Mouse (Mus musculus) stomach, postnatal 0 days (tissue): ENCODE measurements around the gene Hoxa10. TPM values are rescaled to one million over a fixed set of nuclear protein-coding genes. Genes with fewer than 3 reads are reported as not detected.

Experiments used
- ATAC-seq: fragments of 200-750 bp; cut with Nextera tagmentation; 2 replicates; pipeline ENCODE4 v1.8.0; 2017; ENCODE audit not compliant: low FRiP score, low TSS enrichment
- DNase-seq: peaks from one replicate; pipeline ENCODE4 v3.0.0-alpha.2; 2016; ENCODE audit warnings: low spot score
- H3K27ac ChIP-seq: fragments of 300-500 bp; sonication (generic); replicated peaks from 2 replicates; pipeline ENCODE4 v1.5.1; 2014; ENCODE audit warnings: mild to moderate bottlenecking, control low read depth
- H3K27me3 ChIP-seq: fragments of 300-500 bp; sonication (generic); 2 replicates; pipeline ENCODE4 v1.6.1; 2014; ENCODE audit warnings: low read length; ENCODE audit not compliant: control insufficient read depth, insufficient read depth
- H3K36me3 ChIP-seq: fragments of 300-500 bp; sonication (generic); 2 replicates; pipeline ENCODE4 v1.6.1; 2014; ENCODE audit warnings: low read length, mixed read lengths; ENCODE audit not compliant: control insufficient read depth, insufficient read depth
- H3K4me1 ChIP-seq: fragments of 300-500 bp; sonication (generic); replicated peaks from 2 replicates; pipeline ENCODE4 v1.6.1; 2014; ENCODE audit warnings: antibody characterized with exemption; ENCODE audit not compliant: control insufficient read depth, insufficient read depth
- H3K4me2 ChIP-seq: fragments of 300-500 bp; sonication (generic); replicated peaks from 2 replicates; pipeline ENCODE4 v1.6.1; 2014; ENCODE audit warnings: low read depth, mild to moderate bottlenecking, control low read depth, moderate library complexity
- H3K4me3 ChIP-seq: fragments of 300-500 bp; sonication (generic); 2 replicates; pipeline ENCODE4 v1.5.1; 2014; ENCODE audit warnings: low read depth, low read length, control low read depth
- H3K9ac ChIP-seq: fragments of 300-500 bp; sonication (generic); 2 replicates; pipeline ENCODE4 v1.6.1; 2014; ENCODE audit warnings: mild to moderate bottlenecking, low read length, control low read depth, mixed read lengths
- H3K9me3 ChIP-seq: fragments of 300-500 bp; sonication (generic); 2 replicates; pipeline ENCODE4 v1.6.1; 2016; ENCODE audit warnings: low read length; ENCODE audit not compliant: control insufficient read depth
- CTCF ChIP-seq: IDR thresholded peaks from 2 replicates; pipeline ENCODE4 v1.5.1; 2016; ENCODE audit warnings: antibody characterized with exemption, low read depth, mild to moderate bottlenecking, moderate library complexity
- EP300 ChIP-seq: optimal IDR thresholded peaks from 2 replicates; pipeline ENCODE3; 2016; ENCODE audit warnings: antibody characterized with exemption
- WGBS: fragments of 180-500 bp; shearing (Covaris S2); extraction: QIAGEN DNeasy Blood & Tissue Kit; methylation state at CpG from one replicate; pipeline ENCODE4 v1.1.7; 2014; 5-methylcytosine and 5-hydroxymethylcytosine counted together
- polyA plus RNA-seq: library from polyadenylated mRNA; unstranded; fragments of >200 nt; fragmentation: Nextera tagmentation; extraction: Ambion mirVana; gene quantifications from 2 replicates; pipeline ENCODE4 v1.2.1, GENCODE M21; 2015

Hoxa10 gene
- polyA plus RNA-seq, 1 experiment from 2014 or later: not detected

DNA sequence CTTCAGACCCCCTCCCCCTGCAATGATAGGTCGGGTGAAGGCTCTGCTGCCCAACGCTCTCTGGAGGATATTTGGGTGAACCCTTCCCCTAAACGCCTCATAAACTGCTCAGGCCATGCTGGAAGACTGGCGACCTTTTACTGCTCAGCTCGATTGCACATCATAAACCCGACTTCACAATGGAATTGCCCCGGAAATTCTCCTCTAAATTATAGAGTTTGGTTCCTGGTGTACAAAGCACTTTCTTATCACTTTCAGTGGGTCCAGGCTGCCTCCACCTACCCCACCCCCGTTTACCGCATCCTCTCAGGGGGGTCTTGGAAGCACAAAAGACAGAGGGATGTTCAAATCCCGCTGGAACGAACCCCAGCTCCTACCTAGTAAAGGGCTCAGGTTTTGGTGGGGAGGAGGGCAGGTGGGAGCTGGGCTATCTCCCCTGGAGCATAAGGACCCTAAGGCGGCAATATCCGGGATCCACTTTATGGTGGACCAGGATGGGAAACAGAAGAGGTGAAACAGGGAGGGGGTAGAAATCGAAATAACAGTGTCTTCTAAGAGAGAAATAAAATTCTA lies 21.9 kb downstream of the Hoxa10 start:
- no peak overlapping the region for H3K27ac ChIP-seq
- H3K9me3 ChIP-seq: no peaks in the 10 kb centered on the region
- ATAC-seq: no peak
- H3K36me3 ChIP-seq: no peaks in the 10 kb centered on the region
- TF ChIP-seq CTCF (no peak), EP300 (no peak)
- H3K4me3 ChIP-seq: no peak overlapping the region
- peak overlapping the region; percentile 36; the same call in 1 of the 2 replicates for H3K4me2 ChIP-seq
- H3K4me1 ChIP-seq: no peaks in the 10 kb centered on the region
- peaks cover 40% of the 10 kb centered on the region; the same call in 1 of the 2 replicates for H3K27me3 ChIP-seq
- no peak for DNase-seq
- whole genome bisulfite sequencing: 24% methylated on average over 14 of the region's 14 CpGs
- H3K9ac ChIP-seq: no peak overlapping the region

DNA sequence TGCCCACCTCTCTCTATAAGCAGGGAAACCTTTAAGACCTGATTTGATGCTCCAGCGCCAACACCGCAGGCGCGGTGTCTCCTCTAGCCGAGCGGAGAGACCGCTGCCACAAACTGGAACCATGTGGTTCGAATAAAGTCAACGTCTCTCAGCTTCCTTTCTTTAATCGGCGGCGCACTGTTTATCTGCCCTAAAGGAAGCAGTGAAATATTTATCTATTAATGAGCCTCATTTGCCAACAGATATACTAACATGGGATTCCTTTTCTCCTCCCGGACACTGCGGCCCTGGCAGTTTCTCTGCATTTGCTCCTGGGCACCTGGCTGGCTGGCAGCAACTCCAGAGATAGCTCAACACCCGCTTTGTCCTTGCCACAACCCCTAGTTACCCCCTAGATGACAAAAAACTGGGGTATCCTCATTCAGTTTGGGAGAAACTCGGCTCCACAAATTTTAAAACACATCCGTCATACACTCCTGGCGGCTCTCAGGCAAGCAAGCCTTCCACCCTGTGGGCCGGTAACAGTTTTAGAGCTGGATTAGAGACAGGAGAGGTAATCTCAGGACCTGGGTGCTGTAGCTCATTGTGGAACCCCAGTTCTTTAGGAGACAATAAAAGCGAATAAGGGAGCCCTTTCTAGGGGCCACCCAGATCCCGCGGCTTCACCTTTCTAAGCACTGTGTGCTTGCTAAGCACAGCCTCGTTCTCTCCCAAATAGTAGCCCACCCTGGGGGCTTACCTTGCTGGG lies 22.6 kb downstream of the Hoxa10 start:
- DNase-seq: no peak

DNA sequence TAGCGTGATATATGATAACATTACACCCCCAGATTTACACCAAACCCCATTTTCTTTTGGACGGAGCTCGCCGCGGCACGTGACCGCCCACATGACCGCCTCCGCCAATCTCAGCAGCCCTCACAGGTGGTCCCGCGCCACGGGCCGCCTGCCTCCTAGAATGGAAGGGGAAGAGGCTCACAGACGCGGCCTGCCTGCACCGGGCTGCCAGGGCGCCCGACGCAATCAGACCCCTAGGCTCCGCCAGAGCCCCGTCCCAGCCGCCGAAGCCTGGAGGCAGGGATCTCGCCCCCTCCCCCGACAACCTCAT lies 23.2 kb downstream of the Hoxa10 start:
- peak overlapping the region; percentile 60; the same call in 1 of the 2 replicates for H3K9ac ChIP-seq
- H3K27me3 ChIP-seq: peaks cover 37% of the 10 kb centered on the region; the same call in 1 of the 2 replicates
- WGBS: 0% methylated on average over 25 of the region's 25 CpGs

More for the DNA sequence above, 22.6 kb downstream of the Hoxa10 start:
- H3K4me1 ChIP-seq: no peaks in the 10 kb centered on the region
- H3K27me3 ChIP-seq: peaks cover 37% of the 10 kb centered on the region; the same call in 1 of the 2 replicates
- H3K4me2 ChIP-seq: peak overlapping the region; percentile 53
- H3K36me3 ChIP-seq: no peaks in the 10 kb centered on the region
- no peak for ATAC-seq
- peak overlapping the region; percentile 58; the same call in 1 of the 2 replicates for H3K27ac ChIP-seq
- WGBS: 14% methylated on average over 23 of the region's 23 CpGs
- peak overlapping the region; percentile 60; the same call in 1 of the 2 replicates for H3K9ac ChIP-seq
- TF ChIP-seq CTCF (no peak), EP300 (no peak)
- H3K9me3 ChIP-seq: no peaks in the 10 kb centered on the region
- H3K4me3 ChIP-seq: peak overlapping the region; percentile 43

DNA sequence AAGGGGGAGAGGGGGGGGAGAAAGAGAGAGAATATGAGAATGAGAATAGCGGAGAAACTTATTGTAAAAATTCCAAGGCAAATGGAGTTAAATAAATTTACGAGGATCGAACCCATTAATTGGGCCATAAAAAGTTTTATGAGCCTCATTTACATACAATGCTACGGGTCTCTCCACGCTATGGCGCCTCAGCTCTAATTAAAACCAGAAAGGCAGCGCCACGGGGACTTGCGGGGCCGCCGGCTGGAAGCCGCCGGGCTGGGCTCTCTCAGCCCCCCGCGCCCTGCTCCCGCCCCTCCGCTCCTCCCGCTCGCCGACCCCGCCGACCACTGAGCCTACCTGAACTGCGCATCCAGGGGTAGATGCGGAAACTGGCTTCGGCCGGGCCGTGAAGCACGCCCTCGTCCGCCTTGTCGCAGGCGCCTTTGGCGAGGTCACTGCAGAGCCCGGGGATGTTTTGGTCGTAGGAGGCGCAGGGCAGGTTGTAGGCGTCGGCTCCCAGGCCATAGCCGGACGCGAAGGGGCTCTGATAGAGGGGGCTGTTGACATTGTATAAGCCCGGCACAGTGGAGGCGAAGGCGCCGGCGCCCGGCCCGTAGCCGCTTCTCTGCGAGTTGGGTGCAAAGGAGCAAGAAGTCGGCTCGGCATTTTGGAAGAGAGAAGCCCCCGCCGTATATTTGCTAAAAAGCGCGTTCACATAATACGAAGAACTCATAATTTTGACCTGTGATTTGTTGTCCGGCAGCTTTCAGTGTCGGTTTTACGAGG lies 23.8 kb downstream of the Hoxa10 start:
- TF ChIP-seq CTCF (no peak), EP300 (no peak)
- H3K27ac ChIP-seq: peak overlapping the region; percentile 61; the same call in 1 of the 2 replicates
- peaks cover 32% of the 10 kb centered on the region; the same call in 1 of the 2 replicates for H3K27me3 ChIP-seq
- H3K4me1 ChIP-seq: no peaks in the 10 kb centered on the region
- no peaks in the 10 kb centered on the region for H3K9me3 ChIP-seq
- ATAC-seq (no peak), DNase-seq (no peak)
- peak overlapping the region; percentile 56 for H3K9ac ChIP-seq
- H3K36me3 ChIP-seq: no peaks in the 10 kb centered on the region
- peak overlapping the region; percentile 53 for H3K4me2 ChIP-seq
- WGBS: 3% methylated on average over 57 of the region's 60 CpGs
- peak overlapping the region; percentile 43 for H3K4me3 ChIP-seq

More for the DNA sequence above, 23.2 kb downstream of the Hoxa10 start:
- ATAC-seq (peak; percentile 58; the same call in 1 of the 2 replicates), DNase-seq (no peak)
- Histone ChIP-seq H3K9me3 (no peaks in the 10 kb centered on the region), H3K4me3 (peak overlapping the region; percentile 43), H3K4me2 (peak overlapping the region; percentile 53), H3K36me3 (no peaks in the 10 kb centered on the region), H3K4me1 (no peaks in the 10 kb centered on the region), H3K27ac (peak overlapping the region; percentile 58; the same call in 1 of the 2 replicates)
- TF ChIP-seq CTCF: no peak
- TF ChIP-seq EP300: no peak

DNA sequence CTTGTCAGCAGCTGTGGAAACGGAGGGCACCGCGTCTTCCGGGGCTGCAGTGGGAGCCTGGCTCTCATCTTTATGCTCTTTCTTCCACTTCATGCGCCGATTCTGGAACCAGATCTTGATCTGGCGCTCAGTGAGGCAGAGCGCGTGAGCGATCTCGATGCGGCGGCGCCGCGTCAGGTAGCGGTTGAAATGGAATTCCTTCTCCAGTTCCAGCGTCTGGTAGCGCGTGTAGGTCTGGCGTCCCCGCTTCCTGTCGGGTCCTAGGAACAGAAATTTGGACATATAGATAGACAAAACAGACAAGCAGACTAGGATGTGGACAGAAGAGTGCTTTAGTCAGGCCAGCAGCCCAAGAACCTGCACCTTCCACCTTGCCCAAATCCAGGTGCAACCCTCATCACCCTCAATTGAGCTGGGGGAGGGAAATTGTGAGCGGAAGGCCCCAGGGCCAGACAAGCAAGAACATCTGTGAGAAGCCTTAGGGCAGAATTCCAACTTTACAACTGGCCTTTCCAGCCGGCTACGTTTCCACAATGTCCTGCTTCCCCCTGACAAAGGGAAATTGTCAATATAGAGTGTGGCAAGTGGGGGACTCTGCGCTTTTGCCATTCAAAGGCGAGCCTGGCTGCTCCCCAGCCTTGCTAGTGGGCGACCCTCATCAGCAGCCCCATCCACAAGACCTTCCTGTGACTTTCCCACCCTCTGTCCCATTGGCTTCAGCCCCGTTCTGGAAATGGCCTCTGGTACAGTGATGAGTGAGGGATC lies 24.7 kb downstream of the Hoxa10 start:
- Histone ChIP-seq H3K27ac (no peak overlapping the region), H3K4me2 (peak overlapping the region; percentile 53), H3K4me1 (no peaks in the 10 kb centered on the region), H3K36me3 (no peaks in the 10 kb centered on the region), H3K9me3 (no peaks in the 10 kb centered on the region), H3K9ac (no peak overlapping the region), H3K4me3 (peak overlapping the region; percentile 43), H3K27me3 (peaks cover 28% of the 10 kb centered on the region; the same call in 1 of the 2 replicates)
- no peak for TF ChIP-seq CTCF
- no peak for TF ChIP-seq EP300
- ATAC-seq: no peak
- DNase-seq: no peak
- 4% methylated on average over 30 of the region's 30 CpGs for WGBS
